Mouse (Mus musculus) midbrain, embryonic 11.5 days (tissue): ENCODE measurements around the gene Tfdp1. TPM values are rescaled to one million over a fixed set of nuclear protein-coding genes. Genes with fewer than 3 reads are reported as not detected.
A peak's percentile ranks its signal among the peaks of the same experiment; 100 is the strongest.

Experiments
- ATAC-seq: fragments of 200-750 bp; cut with Nextera tagmentation; 2 replicates; pipeline ENCODE4 v1.8.0; 2017; ENCODE audit warnings: moderate TSS enrichment, moderate library complexity; ENCODE audit not compliant: low FRiP score
- DNase-seq: peaks from one replicate; pipeline ENCODE4 v3.0.0; 2015; ENCODE audit warnings: low spot score; ENCODE audit errors: missing footprints
- H3K27ac ChIP-seq: fragments of 300-500 bp; sonication (generic); 2 replicates; pipeline ENCODE4 v1.5.1; 2014; ENCODE audit warnings: low read depth, low read length
- H3K27me3 ChIP-seq: fragments of 300-500 bp; sonication (generic); 2 replicates; pipeline ENCODE4 v1.6.1; 2014; ENCODE audit warnings: mild to moderate bottlenecking, low read length, moderate library complexity, mixed read lengths; ENCODE audit not compliant: control insufficient read depth, insufficient read depth
- H3K36me3 ChIP-seq: fragments of 300-500 bp; sonication (generic); 2 replicates; pipeline ENCODE4 v1.6.1; 2014; ENCODE audit warnings: mild to moderate bottlenecking, low read length, moderate library complexity, mixed read lengths; ENCODE audit not compliant: control insufficient read depth, insufficient read depth
- H3K4me1 ChIP-seq: fragments of 300-500 bp; sonication (generic); 2 replicates; pipeline ENCODE4 v1.6.1; 2014; ENCODE audit warnings: low read length; ENCODE audit not compliant: control insufficient read depth, insufficient read depth
- H3K4me2 ChIP-seq: fragments of 300-500 bp; sonication (generic); 2 replicates; pipeline ENCODE4 v1.6.1; 2014; ENCODE audit warnings: mild to moderate bottlenecking, moderate library complexity
- H3K4me3 ChIP-seq: fragments of 300-500 bp; sonication (generic); 2 replicates; pipeline ENCODE4 v1.5.1; 2014; ENCODE audit warnings: low read depth, low read length
- H3K9ac ChIP-seq: fragments of 300-500 bp; sonication (generic); 2 replicates; pipeline ENCODE4 v1.6.1; 2014; ENCODE audit warnings: low read length
- H3K9me3 ChIP-seq: fragments of 300-500 bp; sonication (generic); 2 replicates; pipeline ENCODE4 v1.6.1; 2016; ENCODE audit warnings: low read length; ENCODE audit not compliant: control insufficient read depth
- WGBS: fragments of 180-500 bp; shearing (Covaris S2); extraction: QIAGEN DNeasy Blood & Tissue Kit; methylation state at CpG from one replicate; pipeline ENCODE4 v1.1.7; 2014; 5-methylcytosine and 5-hydroxymethylcytosine counted together
- polyA plus RNA-seq: library from polyadenylated mRNA; unstranded; fragments of >200 nt; fragmentation: Nextera tagmentation; extraction: Ambion mirVana; gene quantifications from 2 replicates; pipeline ENCODE4 v1.2.1, GENCODE M21; 2014

Gene Tfdp1
- polyA plus RNA-seq, 1 experiment from 2014 or later: 215 TPM

DNA sequence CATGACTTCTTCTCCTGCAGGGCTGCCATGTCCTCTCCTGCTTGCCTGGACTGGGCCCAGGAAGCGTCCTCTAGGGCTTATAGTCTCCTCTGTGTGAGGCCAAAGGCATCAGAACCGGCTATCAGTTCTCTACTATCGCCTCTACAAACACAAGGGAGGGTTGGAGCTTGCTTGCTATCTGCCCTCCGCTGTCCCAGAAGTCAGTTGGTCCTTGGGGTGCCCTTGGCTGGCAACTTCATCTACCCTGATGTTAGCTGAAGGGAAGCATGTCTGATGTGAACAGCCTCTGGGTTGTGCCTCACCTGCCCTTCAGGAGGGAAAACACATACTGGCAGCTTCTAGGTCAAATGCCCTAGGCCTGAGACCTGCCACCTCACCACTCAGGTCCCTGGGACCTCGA lies 58.2 kb downstream of the Tfdp1 start, which contains the start of gene Atp4b:
Gene Atp4b, minus strand, starts transcription at position 101 of the 400 bp plus-strand sequence.
- Histone ChIP-seq H3K9ac (no peak within 1 kb of the TSS), H3K4me2 (no peak within 1 kb of the TSS), H3K4me1 (no peaks in the 10 kb centered on the region), H3K9me3 (no peaks in the 10 kb centered on the region), H3K36me3 (no peaks in the 10 kb centered on the region), H3K4me3 (no peak within 1 kb of the TSS), H3K27ac (no peak within 1 kb of the TSS), H3K27me3 (no peaks in the 10 kb centered on the region)
- WGBS: 85% methylated on average over 5 of the region's 5 CpGs
- DNase-seq (no peak), ATAC-seq (no peak)

DNA sequence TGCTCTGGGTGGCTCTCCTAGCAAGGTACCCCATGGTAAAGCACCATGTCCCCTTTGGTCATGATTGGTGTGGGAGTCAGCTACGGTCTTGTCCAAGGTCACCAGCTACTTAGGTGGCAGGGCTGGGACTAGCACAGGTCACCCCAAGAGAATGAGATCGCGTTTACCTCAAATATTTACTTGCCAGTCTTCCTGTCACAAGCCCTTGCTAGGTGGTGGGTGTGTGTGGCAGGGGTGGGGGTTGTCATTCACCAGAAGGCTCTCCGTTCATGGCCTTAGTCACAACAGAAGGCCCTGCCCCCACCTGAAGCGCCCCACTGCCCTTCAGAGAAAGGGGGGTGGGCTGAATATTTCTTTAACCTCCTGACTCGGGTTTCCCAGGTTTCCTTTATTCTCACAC lies 65.0 kb downstream of the Tfdp1 start:
- ATAC-seq: no peak
- Histone ChIP-seq H3K4me2 (no peak overlapping the region), H3K4me3 (no peak overlapping the region), H3K27ac (no peak overlapping the region), H3K9me3 (no peaks in the 10 kb centered on the region), H3K27me3 (no peaks in the 10 kb centered on the region), H3K4me1 (no peaks in the 10 kb centered on the region), H3K9ac (no peak overlapping the region), H3K36me3 (no peaks in the 10 kb centered on the region)
- no peak for DNase-seq
- 77% methylated on average over 6 of the region's 6 CpGs for WGBS

DNA sequence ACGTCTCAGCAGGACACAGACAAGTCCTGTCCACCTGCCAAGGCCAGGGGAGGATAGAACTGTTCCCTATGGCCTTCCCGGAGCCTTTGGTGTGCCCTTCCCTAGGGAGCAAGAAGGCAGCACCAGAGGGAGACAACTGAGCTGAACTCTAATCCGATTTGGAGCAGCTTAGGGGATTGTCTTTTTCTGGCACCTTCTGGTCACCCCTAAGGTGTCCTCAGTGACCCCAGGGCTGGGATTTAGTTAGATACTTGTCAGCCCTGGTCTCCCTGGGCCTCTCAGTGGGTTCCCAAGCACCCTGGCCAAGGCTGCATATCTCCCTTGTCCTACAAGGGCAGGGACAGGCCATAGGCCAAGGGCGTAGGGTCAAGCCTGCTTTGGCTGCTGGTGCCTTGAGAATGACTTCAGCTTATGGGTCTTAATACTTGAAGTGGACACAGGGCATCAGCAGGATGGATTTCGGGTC lies 66.1 kb downstream of the Tfdp1 start, which contains the start of gene Grk1:
Gene Grk1, plus strand, starts transcription at position 416 of the 466 bp plus-strand sequence.
- H3K9ac ChIP-seq: no peak within 1 kb of the TSS
- H3K4me1 ChIP-seq: no peaks in the 10 kb centered on the region
- DNase-seq (no peak), ATAC-seq (no peak)
- WGBS: 76% methylated on average over 5 of the region's 5 CpGs
- no peaks in the 10 kb centered on the region for H3K27me3 ChIP-seq
- H3K36me3 ChIP-seq: no peaks in the 10 kb centered on the region
- no peak within 1 kb of the TSS for H3K4me3 ChIP-seq
- no peak within 1 kb of the TSS for H3K4me2 ChIP-seq
- H3K27ac ChIP-seq: no peak within 1 kb of the TSS
- no peaks in the 10 kb centered on the region for H3K9me3 ChIP-seq

DNA sequence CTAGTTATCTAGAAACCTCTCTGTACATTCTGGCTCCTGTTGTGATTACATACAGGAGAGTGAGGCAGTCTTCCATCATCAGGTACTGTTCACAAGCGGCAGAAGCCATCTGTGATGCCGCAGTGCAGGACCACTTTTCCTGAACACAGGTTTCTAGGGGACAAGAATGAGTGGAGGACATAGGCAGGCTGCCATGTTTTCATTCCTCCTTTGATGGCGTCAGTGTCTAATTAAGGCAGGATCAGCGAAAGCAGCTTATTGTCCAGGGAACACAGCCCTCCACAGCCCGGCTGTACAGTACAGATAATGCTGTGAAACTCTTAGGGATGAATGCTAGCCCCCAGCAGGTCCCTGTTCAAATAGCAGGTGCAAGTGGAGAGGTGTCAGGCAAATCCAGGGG lies 67.5 kb downstream of the Tfdp1 start:
- H3K4me2 ChIP-seq: no peak overlapping the region
- WGBS: 77% methylated on average over 5 of the region's 5 CpGs
- no peak overlapping the region for H3K27ac ChIP-seq
- H3K27me3 ChIP-seq: no peaks in the 10 kb centered on the region
- H3K36me3 ChIP-seq: no peaks in the 10 kb centered on the region
- DNase-seq (no peak), ATAC-seq (no peak)
- no peak overlapping the region for H3K9ac ChIP-seq
- H3K9me3 ChIP-seq: no peaks in the 10 kb centered on the region
- no peak overlapping the region for H3K4me3 ChIP-seq
- no peaks in the 10 kb centered on the region for H3K4me1 ChIP-seq

DNA sequence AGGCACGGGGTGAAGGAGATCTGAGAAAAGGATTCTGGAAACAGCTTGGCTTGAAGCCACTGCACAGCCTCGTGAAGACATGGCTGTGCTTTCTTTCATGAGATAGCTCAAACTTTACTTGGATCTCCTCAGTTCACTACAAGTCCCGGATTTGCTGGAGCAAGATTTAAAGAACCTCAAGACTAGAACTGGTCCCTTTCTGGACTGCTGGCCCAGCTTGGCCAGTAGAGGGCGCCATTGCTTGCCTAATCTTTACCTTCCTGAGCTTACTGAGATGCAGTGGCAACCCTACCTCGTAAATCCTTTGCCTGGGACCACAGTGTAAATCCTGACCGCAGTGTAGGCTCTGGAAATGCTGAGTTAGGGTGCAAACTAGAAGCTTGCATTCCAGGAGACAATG lies 73.0 kb downstream of the Tfdp1 start:
- Histone ChIP-seq H3K27ac (no peak overlapping the region), H3K27me3 (no peaks in the 10 kb centered on the region), H3K4me1 (no peaks in the 10 kb centered on the region), H3K9me3 (no peaks in the 10 kb centered on the region), H3K36me3 (no peaks in the 10 kb centered on the region), H3K4me3 (no peak overlapping the region), H3K4me2 (no peak overlapping the region), H3K9ac (no peak overlapping the region)
- WGBS: 32% methylated on average over 6 of the region's 6 CpGs
- peak; percentile 92 for DNase-seq
- ATAC-seq: no peak

DNA sequence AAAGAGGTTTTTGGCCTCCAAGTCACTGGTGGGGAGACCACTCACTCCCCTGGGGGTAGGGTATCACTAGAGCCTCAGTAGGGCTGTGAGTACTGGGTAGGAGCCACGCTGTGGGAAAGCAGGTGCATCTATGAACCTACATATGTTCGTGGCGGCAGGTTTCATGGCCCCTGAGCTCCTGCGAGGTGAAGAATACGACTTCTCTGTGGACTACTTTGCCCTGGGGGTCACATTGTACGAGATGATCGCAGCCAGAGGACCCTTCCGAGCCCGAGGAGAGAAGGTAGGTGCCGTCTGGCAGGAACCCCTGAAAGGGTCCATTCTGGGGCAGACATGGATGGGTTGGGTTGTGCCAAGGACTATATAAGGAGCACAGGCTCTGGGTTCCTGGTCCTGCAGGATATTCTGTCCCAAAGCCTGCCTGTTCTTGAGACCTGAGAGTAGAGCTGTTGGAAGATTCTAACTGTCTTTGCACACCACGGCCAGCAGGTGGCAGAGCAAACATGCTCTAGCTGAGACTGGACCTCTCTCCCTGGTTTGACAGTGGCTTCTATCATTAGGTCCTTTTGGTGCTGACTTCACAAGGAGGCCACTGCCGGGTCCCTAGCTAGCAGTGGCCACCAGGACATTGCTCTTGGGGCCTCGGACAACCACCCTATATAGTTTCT lies 74.5 kb downstream of the Tfdp1 start:
- no peaks in the 10 kb centered on the region for H3K4me1 ChIP-seq
- peak; percentile 92 for DNase-seq
- H3K9me3 ChIP-seq: no peaks in the 10 kb centered on the region
- no peak overlapping the region for H3K4me3 ChIP-seq
- no peaks in the 10 kb centered on the region for H3K36me3 ChIP-seq
- 68% methylated on average over 13 of the region's 13 CpGs for WGBS
- no peak overlapping the region for H3K4me2 ChIP-seq
- no peaks in the 10 kb centered on the region for H3K27me3 ChIP-seq
- H3K27ac ChIP-seq: no peak overlapping the region
- no peak for ATAC-seq
- no peak overlapping the region for H3K9ac ChIP-seq

DNA sequence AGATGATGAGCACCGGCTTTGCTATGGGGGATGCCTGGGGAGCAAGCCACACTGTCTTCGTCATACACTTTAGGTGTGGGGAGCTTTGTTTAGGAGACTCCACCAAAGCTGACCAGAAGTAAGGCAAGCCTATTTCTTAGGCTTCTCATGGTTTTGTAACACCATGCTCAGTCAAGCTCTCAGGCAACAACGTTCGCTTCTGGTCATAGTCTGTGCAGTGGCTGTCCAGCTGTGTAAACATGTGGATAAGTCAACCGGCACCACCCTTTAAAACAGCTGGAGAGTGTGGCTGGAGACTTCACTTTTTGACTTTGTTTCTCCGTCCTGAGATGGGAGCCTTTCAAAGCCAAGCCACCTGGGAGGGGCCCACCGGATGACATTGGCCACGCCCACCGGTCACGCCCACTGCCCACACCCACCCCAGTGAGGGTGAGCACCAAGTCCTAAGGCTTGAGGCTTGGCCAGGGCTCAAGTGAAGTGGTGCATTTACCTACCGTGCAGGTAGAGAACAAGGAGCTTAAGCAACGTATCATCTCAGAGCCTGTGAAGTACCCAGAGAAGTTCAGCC lies 75.4 kb downstream of the Tfdp1 start:
- Histone ChIP-seq H3K4me3 (no peak overlapping the region), H3K27ac (no peak overlapping the region), H3K4me1 (no peaks in the 10 kb centered on the region), H3K9ac (no peak overlapping the region), H3K36me3 (no peaks in the 10 kb centered on the region), H3K27me3 (no peaks in the 10 kb centered on the region), H3K9me3 (no peaks in the 10 kb centered on the region), H3K4me2 (no peak overlapping the region)
- WGBS: 56% methylated on average over 12 of the region's 12 CpGs
- no peak for DNase-seq
- ATAC-seq: no peak

DNA sequence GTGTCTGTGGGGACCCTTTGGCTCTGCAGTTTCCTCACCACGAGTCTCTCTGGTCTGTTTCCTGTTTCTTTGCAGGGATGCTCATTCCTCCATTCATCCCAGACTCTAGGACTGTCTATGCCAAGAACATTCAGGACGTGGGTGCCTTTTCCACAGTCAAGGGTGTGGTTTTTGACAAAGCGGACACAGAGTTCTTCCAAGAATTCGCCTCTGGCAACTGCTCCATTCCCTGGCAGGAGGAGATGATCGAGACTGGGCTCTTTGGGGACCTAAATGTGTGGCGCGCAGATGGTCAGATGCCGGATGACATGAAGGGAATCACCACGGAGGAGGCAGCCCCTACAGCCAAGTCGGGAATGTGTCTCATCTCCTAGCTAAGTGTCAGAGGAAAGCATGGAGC lies 77.3 kb downstream of the Tfdp1 start:
- H3K4me3 ChIP-seq: no peak overlapping the region
- H3K4me2 ChIP-seq: no peak overlapping the region
- ATAC-seq (no peak), DNase-seq (no peak)
- no peaks in the 10 kb centered on the region for H3K4me1 ChIP-seq
- H3K36me3 ChIP-seq: no peaks in the 10 kb centered on the region
- 81% methylated on average over 10 of the region's 10 CpGs for WGBS
- no peaks in the 10 kb centered on the region for H3K9me3 ChIP-seq
- H3K27me3 ChIP-seq: no peaks in the 10 kb centered on the region
- no peak overlapping the region for H3K9ac ChIP-seq
- H3K27ac ChIP-seq: no peak overlapping the region

DNA sequence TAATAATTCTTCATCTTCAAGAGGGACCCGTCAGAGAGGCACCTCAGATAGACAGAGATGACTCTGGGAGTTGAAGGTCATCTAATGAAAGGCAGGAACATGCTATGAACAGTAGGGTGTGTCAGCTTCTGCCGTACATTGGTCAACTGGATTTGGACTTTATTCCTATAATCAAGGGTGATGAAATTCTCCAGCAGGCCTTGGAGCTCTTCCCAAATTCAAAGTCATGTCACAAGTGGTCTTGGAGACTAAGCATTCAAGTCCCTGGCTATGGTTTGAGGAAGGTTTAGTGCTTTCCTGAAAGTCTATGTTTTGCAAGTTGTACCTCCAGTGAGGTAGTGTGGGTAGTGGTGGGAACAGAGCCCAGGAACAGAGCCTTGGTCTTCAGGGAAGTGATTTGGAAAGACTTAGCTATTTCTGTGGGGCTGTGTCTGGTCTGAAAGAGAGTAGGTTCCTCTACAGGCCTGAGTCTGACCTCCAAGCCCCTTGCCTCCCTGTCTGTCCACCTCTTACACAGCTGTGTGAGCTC lies 80.6 kb downstream of the Tfdp1 start:
- ATAC-seq (no peak), DNase-seq (no peak)
- H3K4me1 ChIP-seq: no peaks in the 10 kb centered on the region
- H3K9ac ChIP-seq: no peak overlapping the region
- WGBS: 74% methylated on average over 2 of the region's 2 CpGs
- no peaks in the 10 kb centered on the region for H3K27me3 ChIP-seq
- no peaks in the 10 kb centered on the region for H3K9me3 ChIP-seq
- H3K36me3 ChIP-seq: no peaks in the 10 kb centered on the region
- H3K27ac ChIP-seq: no peak overlapping the region
- no peak overlapping the region for H3K4me3 ChIP-seq
- no peak overlapping the region for H3K4me2 ChIP-seq
